In the genomic region with DNA sequence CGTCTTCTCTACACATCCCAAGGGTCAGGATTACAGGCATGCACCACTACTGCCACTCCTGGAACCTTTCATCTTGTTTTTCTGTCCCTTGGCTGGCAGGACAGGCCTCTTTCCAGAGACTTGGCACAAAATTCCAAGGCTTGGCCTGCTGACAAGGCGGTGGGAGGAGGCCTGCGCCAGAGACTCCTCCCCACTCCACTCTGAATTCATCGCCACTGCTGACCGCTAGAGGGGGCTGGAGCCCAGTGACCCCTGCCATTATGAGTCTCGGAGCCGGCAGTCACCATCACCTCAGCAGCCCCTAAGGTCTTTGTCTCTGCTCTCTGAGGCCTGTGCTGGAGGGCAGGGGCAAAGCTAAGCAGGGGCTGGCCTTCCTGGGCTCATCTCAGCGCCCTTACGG, we compare ENCODE assay signal across 8 mouse cellular contexts. TPM values are rescaled to one million over a fixed set of nuclear protein-coding genes. Genes with fewer than 3 reads are reported as not detected.
DNase-seq lines count a peak whose midpoint lies in the region; ATAC-seq lines count a peak whose summit lies in the region.

No protein-coding gene starts in this region.

- peaks cover 5% of the 10 kb centered on the region for H3K36me3 ChIP-seq in megakaryocyte, embryonic 14.5 days (replicated peaks; ENCODE audit: low read length)

- H3K9me3 ChIP-seq in megakaryocyte, embryonic 14.5 days: no peaks in the 10 kb centered on the region

- peak; percentile 92 for DNase-seq in embryo, embryonic 10 days (ENCODE audit: low spot score)
- DNase-seq in gastrocnemius, postnatal 10 days: peak; percentile 91
- peak; percentile 57 for DNase-seq in hindlimb bud, embryonic 11.5 days (ENCODE audit: extremely low spot score, low read depth, low spot score)
- DNase-seq in left cerebral cortex, adult 8-10 months (ENCODE audit: low spot score in 2 of 2): peak; percentile 66 to 67
- DNase-seq in right cerebral cortex, postnatal 25 days: peak; percentile 64
- peak; percentile 80 to 89 for DNase-seq in urinary bladder, postnatal 4 days (ENCODE audit: low spot score in 2 of 2)

- H3K4me1 ChIP-seq in megakaryocyte, embryonic 14.5 days: peaks cover 100% of the 10 kb centered on the region

- no peaks in the 10 kb centered on the region for H3K27me3 ChIP-seq in megakaryocyte, embryonic 14.5 days (replicated peaks)

- peak; percentile 78 for ATAC-seq in activated CD4-positive, CD25-positive, alpha-beta regulatory T cell, adult 4 months

- H3K4me3 ChIP-seq in megakaryocyte, embryonic 14.5 days (replicated peaks): peak overlapping the region; percentile 84

RNA-seq across cellular contexts. Expression of a gene that starts 23.0 kb away (rescaled TPM):
- polyA plus RNA-seq in activated CD4-positive, CD25-positive, alpha-beta regulatory T cell, adult 4 months (2017; shearing (Covaris generic)): 100 to 1,000 TPM; 109 to 128 TPM
- 10 to 100 TPM; 16.6 to 21.5 TPM for total RNA-seq in gastrocnemius, postnatal 10 days (2021)
- 10 to 100 TPM; 26.1 to 31.6 (median 28.6) TPM for total RNA-seq in left cerebral cortex, adult 8-10 months (2022)
- 17.9 and 24.1 TPM in 2 replicates for polyA plus RNA-seq in megakaryocyte, embryonic 14.5 days (2012; ENCODE audit: insufficient read depth, low replicate concordance)

RNA-seq across cellular contexts. Expression of a gene that starts 39.7 kb away (rescaled TPM):
- polyA plus RNA-seq in activated CD4-positive, CD25-positive, alpha-beta regulatory T cell, adult 4 months (2017; shearing (Covaris generic)): 1 to 10 TPM; 3.7 to 5.8 TPM
- 1 to 10 TPM; 1.3 to 3.1 TPM for total RNA-seq in gastrocnemius, postnatal 10 days (2021)
- total RNA-seq in left cerebral cortex, adult 8-10 months (2022): 1 to 10 TPM in 3 of 4 experiments, under 1 TPM in 1; 0.57 to 1.5 (median 1.0) TPM
- 20.5 and 26.4 TPM in 2 replicates for polyA plus RNA-seq in megakaryocyte, embryonic 14.5 days (2012; ENCODE audit: insufficient read depth, low replicate concordance)

Comparison
In these comparisons a context has a peak if more than half of its experiments do, and no peak if none do; other contexts are left out.
1. Peak in every context shown above with its lines: DNase-seq, ATAC-seq and H3K4me3 ChIP-seq.